Mouse (Mus musculus): ENCODE data around the gene Exosc10. TPM values are rescaled to one million over a fixed set of nuclear protein-coding genes. Genes with fewer than 3 reads are reported as not detected.

Exosc10 gene
- polyA plus RNA-seq (2015; fragmentation: Nextera tagmentation; extraction: Ambion mirVana) = 69.3 and 70.2 TPM in 2 replicates

DNA sequence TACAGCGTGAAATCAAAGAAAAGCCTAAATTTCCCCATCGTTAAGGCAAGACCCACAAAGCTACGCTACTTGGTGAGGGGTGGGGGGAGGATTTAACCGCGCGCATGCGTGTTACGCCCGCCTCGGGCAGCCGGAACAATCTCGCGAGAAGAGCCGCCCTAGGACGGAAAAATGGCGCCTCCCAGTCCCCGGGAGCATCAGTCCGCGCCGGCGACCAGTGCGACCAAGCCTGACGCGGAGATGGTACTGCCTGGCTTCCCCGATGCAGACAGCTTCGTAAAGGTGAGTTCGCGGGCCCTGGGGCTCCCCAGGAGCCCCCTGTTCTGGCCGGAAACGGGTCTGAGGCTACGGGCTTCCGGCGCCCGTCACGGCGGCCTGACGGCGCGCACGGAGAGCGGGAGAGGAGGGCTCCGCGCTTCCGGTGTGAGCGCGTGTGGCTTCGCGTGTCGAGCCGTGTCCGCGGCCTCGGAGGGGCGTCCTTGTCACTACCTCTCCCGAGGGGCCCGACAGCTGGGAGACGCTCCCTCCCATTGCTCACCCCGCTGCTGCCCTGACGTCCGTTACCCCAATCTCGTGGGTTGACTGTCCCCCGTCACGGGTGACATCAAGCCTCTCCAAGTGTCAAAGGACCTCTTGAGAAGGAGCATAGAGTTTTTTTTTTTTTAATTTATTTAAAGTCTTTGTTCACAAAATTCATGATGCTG is at the start of gene Exosc10:
Exosc10 (plus strand) TSS at position 133 of the 704 bp plus-strand sequence.
- WGBS = under 1% methylated on average over 63 of the region's 63 CpGs
- ATAC-seq (replicated peaks; ENCODE audit: extremely low read depth, insufficient read depth, low FRiP score) = peak; percentile 92
- peaks cover 9% of the 10 kb centered on the region for H3K4me1 ChIP-seq (ENCODE audit: control insufficient read depth, insufficient read depth, low read length)

GRCm38 (mm10) chr4:148509450-148510084 is 48.7 kb upstream of the Exosc10 start:
- 77% methylated on average over 8 of the region's 8 CpGs for whole genome bisulfite sequencing
- H3K4me1 ChIP-seq (ENCODE audit: control insufficient read depth, insufficient read depth, low read length) = peaks cover 3% of the 10 kb centered on the region; the same call in 1 of the 2 replicates
- H3K27ac ChIP-seq (ENCODE audit: low read length) = no peak overlapping the region
- H3K9me3 ChIP-seq (replicated peaks; ENCODE audit: control insufficient read depth, low read length) = peaks cover 5% of the 10 kb centered on the region; the same call in 1 of the 2 replicates
- H3K36me3 ChIP-seq (ENCODE audit: control insufficient read depth, insufficient read depth) = peaks cover 24% of the 10 kb centered on the region
- H3K9ac ChIP-seq (ENCODE audit: low read length) = no peak overlapping the region
- H3K27me3 ChIP-seq (ENCODE audit: control insufficient read depth, insufficient read depth, low read length) = no peaks in the 10 kb centered on the region
- H3K4me3 ChIP-seq (ENCODE audit: low read length) = no peak overlapping the region
- no peak for ATAC-seq (replicated peaks; ENCODE audit: extremely low read depth, insufficient read depth, low FRiP score)
- no peak overlapping the region for H3K4me2 ChIP-seq (ENCODE audit: low read depth, low read length)

More for the DNA sequence above, at the start of gene Exosc10:
- no peaks in the 10 kb centered on the region for H3K9me3 ChIP-seq (replicated peaks; ENCODE audit: control insufficient read depth, low read length)
- peak within 1 kb of the TSS; percentile 91 for H3K27ac ChIP-seq (ENCODE audit: low read length)
- H3K4me3 ChIP-seq (ENCODE audit: low read length) = peak within 1 kb of the TSS; percentile 94
- no peaks in the 10 kb centered on the region for H3K27me3 ChIP-seq (ENCODE audit: control insufficient read depth, insufficient read depth, low read length)
- peak within 1 kb of the TSS; percentile 73 for H3K4me2 ChIP-seq (ENCODE audit: low read depth, low read length)
- peak within 1 kb of the TSS; percentile 98 for H3K9ac ChIP-seq (ENCODE audit: low read length)
- H3K36me3 ChIP-seq (ENCODE audit: control insufficient read depth, insufficient read depth) = peaks cover 57% of the 10 kb centered on the region

DNA sequence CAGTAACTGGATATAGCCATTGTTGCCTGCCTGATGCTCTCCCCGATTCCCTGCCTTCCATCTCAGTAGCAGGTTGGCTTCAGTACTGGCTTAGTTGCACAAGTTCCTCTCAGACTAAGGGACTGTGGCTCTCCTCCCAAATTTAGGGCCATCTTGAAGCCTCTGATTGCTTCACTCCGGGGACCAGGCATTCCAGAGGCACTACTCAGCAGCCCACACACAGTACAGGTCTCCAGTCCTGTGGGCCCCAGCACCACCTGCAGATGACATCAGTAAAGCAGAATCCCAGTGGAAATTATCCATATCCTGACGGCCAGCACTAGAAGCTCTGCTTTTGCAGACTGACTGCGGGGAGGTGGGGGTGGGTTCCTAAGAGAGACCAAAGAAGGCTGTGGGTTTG is 47.5 kb upstream of the Exosc10 start:
- Histone ChIP-seq H3K9me3 (replicated peaks; ENCODE audit: control insufficient read depth, low read length) (peaks cover 5% of the 10 kb centered on the region; the same call in 1 of the 2 replicates), H3K4me2 (ENCODE audit: low read depth, low read length) (no peak overlapping the region), H3K9ac (ENCODE audit: low read length) (no peak overlapping the region), H3K4me1 (ENCODE audit: control insufficient read depth, insufficient read depth, low read length) (no peaks in the 10 kb centered on the region), H3K36me3 (ENCODE audit: control insufficient read depth, insufficient read depth) (peaks cover 33% of the 10 kb centered on the region), H3K27ac (ENCODE audit: low read length) (no peak overlapping the region), H3K27me3 (ENCODE audit: control insufficient read depth, insufficient read depth, low read length) (no peaks in the 10 kb centered on the region), H3K4me3 (ENCODE audit: low read length) (no peak overlapping the region)
- no peak for ATAC-seq (replicated peaks; ENCODE audit: extremely low read depth, insufficient read depth, low FRiP score)
- 74% methylated on average over 4 of the region's 4 CpGs for WGBS

- H3K36me3 ChIP-seq (ENCODE audit: control insufficient read depth, insufficient read depth) = peaks cover 33% of the 10 kb centered on the region
- H3K9me3 ChIP-seq (replicated peaks; ENCODE audit: control insufficient read depth, low read length) = peaks cover 5% of the 10 kb centered on the region; the same call in 1 of the 2 replicates
- H3K4me2 ChIP-seq (ENCODE audit: low read depth, low read length) = no peak overlapping the region
- H3K4me3 ChIP-seq (ENCODE audit: low read length) = no peak overlapping the region
- no peaks in the 10 kb centered on the region for H3K4me1 ChIP-seq (ENCODE audit: control insufficient read depth, insufficient read depth, low read length)
- 96% methylated on average over 4 of the region's 4 CpGs for WGBS
- ATAC-seq (replicated peaks; ENCODE audit: extremely low read depth, insufficient read depth, low FRiP score) = no peak
- no peak overlapping the region for H3K9ac ChIP-seq (ENCODE audit: low read length)
- H3K27me3 ChIP-seq (ENCODE audit: control insufficient read depth, insufficient read depth, low read length) = no peaks in the 10 kb centered on the region
- no peak overlapping the region for H3K27ac ChIP-seq (ENCODE audit: low read length)
These were observed 46.9 kb upstream of the Exosc10 start for GRCm38 (mm10) chr4:148511334-148511733.

GRCm38 (mm10) chr4:148513021-148513559 is 45.1 kb upstream of the Exosc10 start:
- Histone ChIP-seq H3K36me3 (ENCODE audit: control insufficient read depth, insufficient read depth) (peaks cover 40% of the 10 kb centered on the region), H3K4me2 (ENCODE audit: low read depth, low read length) (no peak overlapping the region), H3K27ac (ENCODE audit: low read length) (no peak overlapping the region), H3K4me1 (ENCODE audit: control insufficient read depth, insufficient read depth, low read length) (0 out of 2 replicates have a peak, but pooled peaks cover 4% of the 10 kb centered on the region), H3K27me3 (ENCODE audit: control insufficient read depth, insufficient read depth, low read length) (no peaks in the 10 kb centered on the region), H3K9ac (ENCODE audit: low read length) (no peak overlapping the region), H3K9me3 (replicated peaks; ENCODE audit: control insufficient read depth, low read length) (peaks cover 5% of the 10 kb centered on the region; the same call in 1 of the 2 replicates), H3K4me3 (ENCODE audit: low read length) (no peak overlapping the region)
- WGBS = 75% methylated on average over 6 of the region's 6 CpGs
- ATAC-seq (replicated peaks; ENCODE audit: extremely low read depth, insufficient read depth, low FRiP score) = no peak

DNA sequence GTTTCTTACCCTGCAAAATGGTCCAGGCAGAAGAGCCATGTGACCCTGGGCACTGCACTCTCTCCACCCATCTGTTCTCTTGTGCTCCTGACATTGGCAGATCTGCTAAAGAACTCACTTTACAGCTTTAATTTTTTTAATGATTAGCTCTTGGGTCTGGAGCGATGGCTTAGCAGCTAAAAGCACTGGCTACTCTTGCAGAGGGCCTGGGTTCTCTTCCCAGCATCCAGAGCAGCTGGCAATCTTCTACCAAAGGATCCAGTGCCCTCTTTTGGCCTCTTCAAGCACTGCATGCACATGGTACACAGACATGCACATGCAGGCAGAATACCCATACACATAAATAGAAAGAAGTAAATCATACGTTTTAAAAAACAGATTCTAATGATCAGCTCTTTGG is 42.9 kb upstream of the Exosc10 start:
- H3K36me3 ChIP-seq (ENCODE audit: control insufficient read depth, insufficient read depth) = peaks cover 35% of the 10 kb centered on the region
- WGBS = 93% methylated on average over 2 of the region's 2 CpGs
- H3K4me2 ChIP-seq (ENCODE audit: low read depth, low read length) = no peak overlapping the region
- no peak overlapping the region for H3K9ac ChIP-seq (ENCODE audit: low read length)
- no peak overlapping the region for H3K27ac ChIP-seq (ENCODE audit: low read length)
- H3K4me3 ChIP-seq (ENCODE audit: low read length) = no peak overlapping the region
- no peak for ATAC-seq (replicated peaks; ENCODE audit: extremely low read depth, insufficient read depth, low FRiP score)
- no peaks in the 10 kb centered on the region for H3K27me3 ChIP-seq (ENCODE audit: control insufficient read depth, insufficient read depth, low read length)
- 0 out of 2 replicates have a peak, but pooled peaks cover 4% of the 10 kb centered on the region for H3K4me1 ChIP-seq (ENCODE audit: control insufficient read depth, insufficient read depth, low read length)
- H3K9me3 ChIP-seq (replicated peaks; ENCODE audit: control insufficient read depth, low read length) = no peaks in the 10 kb centered on the region

- Histone ChIP-seq H3K27me3 (ENCODE audit: control insufficient read depth, insufficient read depth, low read length) (no peaks in the 10 kb centered on the region), H3K36me3 (ENCODE audit: control insufficient read depth, insufficient read depth) (peaks cover 39% of the 10 kb centered on the region)
These were observed 40.4 kb upstream of the Exosc10 start for GRCm38 (mm10) chr4:148517809-148518208.

GRCm38 (mm10) chr4:148518235-148518795 is 39.9 kb upstream of the Exosc10 start:
- Histone ChIP-seq H3K4me2 (ENCODE audit: low read depth, low read length) (no peak overlapping the region), H3K9me3 (replicated peaks; ENCODE audit: control insufficient read depth, low read length) (no peaks in the 10 kb centered on the region), H3K4me1 (ENCODE audit: control insufficient read depth, insufficient read depth, low read length) (0 out of 2 replicates have a peak, but pooled peaks cover 4% of the 10 kb centered on the region), H3K36me3 (ENCODE audit: control insufficient read depth, insufficient read depth) (peaks cover 34% of the 10 kb centered on the region), H3K4me3 (ENCODE audit: low read length) (no peak overlapping the region), H3K27me3 (ENCODE audit: control insufficient read depth, insufficient read depth, low read length) (no peaks in the 10 kb centered on the region), H3K27ac (ENCODE audit: low read length) (no peak overlapping the region), H3K9ac (ENCODE audit: low read length) (no peak overlapping the region)
- ATAC-seq (replicated peaks; ENCODE audit: extremely low read depth, insufficient read depth, low FRiP score) = no peak
- 51% methylated on average over 5 of the region's 5 CpGs for WGBS

More at GRCm38 (mm10) chr4:148517809-148518208, 40.4 kb upstream of the Exosc10 start:
- Histone ChIP-seq H3K9me3 (replicated peaks; ENCODE audit: control insufficient read depth, low read length) (no peaks in the 10 kb centered on the region), H3K4me1 (ENCODE audit: control insufficient read depth, insufficient read depth, low read length) (0 out of 2 replicates have a peak, but pooled peaks cover 4% of the 10 kb centered on the region), H3K4me2 (ENCODE audit: low read depth, low read length) (no peak overlapping the region), H3K9ac (ENCODE audit: low read length) (no peak overlapping the region), H3K27ac (ENCODE audit: low read length) (no peak overlapping the region), H3K4me3 (ENCODE audit: low read length) (no peak overlapping the region)
- WGBS = 44% methylated on average over 4 of the region's 4 CpGs
- ATAC-seq (replicated peaks; ENCODE audit: extremely low read depth, insufficient read depth, low FRiP score) = no peak; the same call in 1 of the 2 replicates

All from heart, embryonic 16.5 days (tissue).